Mouse (Mus musculus) left cerebral cortex, adult 9 months (tissue): Measurements from ENCODE around the gene Nmt1.
A peak's percentile ranks its signal among the peaks of the same experiment; 100 is the strongest.

Source experiments
- DNase-seq, 2 experiments: peaks; one replicate each; pipeline ENCODE4 v3.0.0; 2022; ENCODE audit warnings: low spot score in 2 of 2

Nmt1 gene

DNA sequence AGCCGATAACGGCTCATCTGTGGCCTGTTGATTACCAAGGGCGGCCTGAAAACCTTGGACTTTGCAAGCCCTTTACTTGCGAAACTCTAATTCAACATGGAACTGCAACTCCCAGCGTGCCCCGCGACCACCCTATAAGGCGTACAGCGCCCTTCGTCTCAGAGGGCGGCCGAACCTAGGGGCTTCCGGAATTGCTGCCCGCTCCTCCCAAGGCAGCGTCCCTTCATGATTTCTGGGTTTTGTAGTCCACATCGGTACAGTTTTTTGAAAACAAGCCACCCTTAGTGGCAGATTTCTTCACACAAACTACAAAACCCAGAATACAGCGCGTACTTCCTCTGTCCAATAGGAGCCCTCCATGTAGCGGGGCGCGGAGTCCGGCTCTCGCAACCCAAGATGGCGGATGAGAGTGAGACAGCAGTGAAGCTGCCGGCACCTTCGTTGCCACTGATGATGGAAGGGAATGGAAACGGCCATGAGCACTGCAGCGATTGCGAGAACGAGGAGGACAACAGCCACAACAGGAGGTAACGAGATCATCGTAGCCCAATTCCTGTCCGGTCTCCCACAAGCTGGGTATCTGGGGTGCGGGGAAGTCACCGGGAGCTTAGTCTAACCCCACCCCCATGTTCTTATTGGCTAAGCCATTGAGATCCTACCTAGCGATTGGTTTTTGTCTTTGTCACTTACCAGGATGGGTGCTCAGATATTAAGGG is at the start of gene Nmt1, which contains the start of gene Dcakd:
Nmt1 (plus strand) TSS at position 15 of the 716 bp plus-strand sequence.
Dcakd (minus strand) TSS at position 158 of the 716 bp plus-strand sequence.
- peak; percentile 97 for DNase-seq

DNA sequence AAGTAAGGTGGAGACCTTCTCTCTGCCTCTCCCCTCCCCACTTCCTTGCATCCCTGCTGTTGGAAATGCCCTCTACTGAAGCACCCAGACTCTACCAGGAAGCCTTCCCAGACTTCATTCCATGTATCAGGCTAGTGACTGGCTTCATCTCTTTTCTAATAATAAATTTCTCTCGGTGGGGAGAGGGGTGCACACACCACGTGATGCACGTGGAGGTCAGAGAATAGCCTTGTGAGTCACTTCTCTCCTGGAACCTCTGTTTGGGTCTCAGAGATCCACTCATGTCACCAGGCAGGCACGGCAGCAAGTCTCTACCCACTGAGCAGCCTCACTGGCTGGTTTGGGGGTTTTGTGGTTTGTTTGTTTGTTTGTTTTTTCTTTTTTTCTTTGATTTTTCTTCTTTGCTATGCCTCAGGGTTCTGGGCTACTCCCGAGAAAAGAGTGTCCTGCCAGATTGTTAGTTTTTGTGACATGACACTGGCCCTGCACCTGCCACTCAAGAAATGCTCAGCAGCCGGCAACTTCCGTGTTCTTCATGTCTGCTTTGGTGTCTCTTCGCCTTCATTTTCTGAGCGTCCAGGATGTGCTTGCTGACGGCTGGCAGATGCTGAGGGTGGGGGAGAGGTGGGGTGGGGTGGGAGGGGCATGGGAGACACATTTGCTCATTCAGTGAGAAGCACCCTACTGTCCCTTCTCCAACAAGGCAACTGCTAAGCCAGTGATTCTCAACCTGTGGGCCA is 46.7 kb upstream of the Nmt1 start:
- no peak for DNase-seq

DNA sequence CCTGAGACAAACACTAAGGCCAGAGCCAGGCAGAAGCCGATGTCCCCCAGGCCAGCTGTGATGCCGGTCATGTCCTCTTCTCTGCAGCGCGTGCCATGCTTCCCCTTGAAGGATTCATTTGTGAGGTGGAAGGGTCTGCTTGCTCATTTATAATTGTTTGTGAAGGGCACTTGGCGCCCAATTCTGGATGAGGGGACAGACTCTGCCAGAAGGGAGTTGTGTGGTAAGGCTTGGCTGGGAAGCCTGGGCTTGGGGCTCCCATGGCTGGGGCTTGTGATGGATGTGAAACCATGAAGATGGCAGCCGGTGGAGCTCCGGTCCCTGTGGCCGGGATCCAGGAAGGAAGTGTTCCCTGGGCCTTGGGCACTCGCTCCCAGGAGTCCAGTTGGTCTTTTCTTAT is 43.9 kb upstream of the Nmt1 start:
- DNase-seq, result no peak

DNA sequence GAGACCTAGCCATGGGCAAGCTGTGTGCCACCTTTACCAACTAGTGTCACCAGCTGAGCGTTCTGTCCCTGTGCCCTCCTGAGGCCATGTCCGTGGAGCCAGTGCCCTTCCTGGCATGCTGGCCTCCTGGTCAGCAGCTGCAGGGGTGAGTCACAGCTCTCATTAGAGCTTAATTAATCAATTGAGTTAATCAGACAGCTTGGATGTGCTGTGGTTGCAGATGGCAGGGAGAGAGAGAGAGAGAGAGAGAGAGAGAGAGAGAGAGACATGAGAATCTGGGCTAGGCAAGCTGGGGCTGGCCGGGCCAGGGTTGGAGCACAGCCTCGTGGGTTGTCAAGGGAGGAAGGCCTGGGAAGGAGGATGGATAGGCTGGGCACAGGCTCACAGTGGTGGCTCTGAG is 43.4 kb upstream of the Nmt1 start:
- DNase-seq, result no peak

DNA sequence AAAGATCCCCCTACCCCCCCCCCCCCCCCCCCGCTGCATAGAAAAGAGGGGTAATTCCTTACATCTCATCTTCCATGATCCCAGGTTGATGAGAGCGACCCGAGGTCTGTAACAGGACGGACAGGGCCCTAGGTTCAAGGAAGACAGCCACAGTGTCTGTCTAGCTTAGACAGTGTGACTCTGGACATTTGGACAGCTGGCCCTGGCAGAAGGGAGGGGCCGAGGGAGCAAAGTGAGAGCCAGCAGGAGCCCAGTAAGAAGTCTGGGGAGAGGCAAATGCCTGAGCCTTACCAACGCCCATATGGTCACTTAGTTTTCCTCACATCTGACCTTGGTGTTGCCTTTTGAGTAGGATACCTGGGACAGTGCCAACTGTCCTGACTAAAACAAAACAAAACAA is 42.8 kb upstream of the Nmt1 start:
- DNase-seq, result no peak

DNA sequence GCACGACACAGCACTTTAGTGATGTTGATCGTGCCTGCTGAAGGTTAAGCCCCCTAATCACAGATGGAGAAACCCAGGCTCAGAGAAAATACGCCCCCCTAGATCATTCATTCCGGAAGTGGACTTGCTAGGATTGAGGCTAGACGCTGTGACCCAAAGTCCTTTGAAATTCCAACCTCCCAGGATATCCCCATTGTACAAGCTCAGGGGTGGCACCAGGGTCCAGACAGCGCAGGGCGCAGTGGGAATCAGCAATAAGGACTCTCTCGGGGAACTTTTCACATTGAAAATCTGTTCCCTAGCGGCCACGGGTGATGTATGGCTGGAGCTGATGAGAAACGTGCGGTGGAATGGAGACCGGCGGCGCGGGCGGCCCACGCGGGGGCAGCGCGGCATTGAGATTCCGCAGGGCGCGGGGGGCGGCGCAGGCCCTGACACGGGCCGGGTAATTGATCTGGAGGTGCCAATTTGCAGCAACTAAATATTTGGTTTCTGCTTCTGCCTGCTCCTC is 38.3 kb upstream of the Nmt1 start:
- DNase-seq, result no peak

DNA sequence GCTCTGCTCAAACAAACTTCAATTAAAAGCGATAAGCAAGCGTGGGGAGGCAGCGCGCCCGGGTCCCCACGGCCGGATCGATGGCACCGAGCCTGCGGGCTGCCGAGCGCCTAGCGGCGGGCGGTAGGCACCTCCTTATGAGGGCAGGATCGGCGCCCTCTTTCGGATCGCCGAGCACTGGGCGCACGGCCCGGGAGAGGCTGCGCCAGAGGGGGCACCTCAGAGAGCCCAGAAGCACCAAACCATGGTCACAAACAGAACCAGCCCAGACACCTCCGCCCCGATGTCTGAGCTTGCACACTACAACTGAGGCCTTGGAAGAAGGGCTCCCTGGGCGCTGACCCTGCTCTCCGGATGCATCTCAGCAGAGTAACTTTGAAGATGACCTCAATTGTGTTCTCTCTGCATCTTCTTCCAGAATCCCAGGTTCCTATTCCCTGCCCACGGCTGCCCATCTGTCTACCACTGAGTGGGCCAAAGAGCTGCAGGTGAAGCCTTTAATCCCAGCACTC is 37.8 kb upstream of the Nmt1 start:
- DNase-seq, result no peak

DNA sequence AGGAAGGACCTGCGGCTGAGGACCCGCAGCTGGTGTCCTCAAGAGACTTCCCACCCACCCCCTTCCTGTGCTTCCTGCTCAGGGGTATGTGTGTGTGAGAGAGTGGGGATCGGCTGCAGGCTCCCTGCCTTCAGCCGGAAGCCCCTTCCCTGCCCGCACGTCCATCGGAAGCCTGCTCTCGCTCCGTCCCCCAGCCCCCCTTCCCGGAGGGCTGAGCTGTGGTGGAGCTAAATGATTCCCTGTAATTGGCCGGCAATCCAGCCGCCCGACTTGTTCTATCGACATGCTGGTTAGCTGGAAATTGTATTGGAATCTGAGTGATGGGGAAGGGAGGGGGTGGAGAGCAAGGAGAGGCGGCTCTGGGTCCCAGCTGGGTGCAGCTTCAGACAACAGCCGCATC is 36.3 kb upstream of the Nmt1 start:
- DNase-seq, result no peak

DNA sequence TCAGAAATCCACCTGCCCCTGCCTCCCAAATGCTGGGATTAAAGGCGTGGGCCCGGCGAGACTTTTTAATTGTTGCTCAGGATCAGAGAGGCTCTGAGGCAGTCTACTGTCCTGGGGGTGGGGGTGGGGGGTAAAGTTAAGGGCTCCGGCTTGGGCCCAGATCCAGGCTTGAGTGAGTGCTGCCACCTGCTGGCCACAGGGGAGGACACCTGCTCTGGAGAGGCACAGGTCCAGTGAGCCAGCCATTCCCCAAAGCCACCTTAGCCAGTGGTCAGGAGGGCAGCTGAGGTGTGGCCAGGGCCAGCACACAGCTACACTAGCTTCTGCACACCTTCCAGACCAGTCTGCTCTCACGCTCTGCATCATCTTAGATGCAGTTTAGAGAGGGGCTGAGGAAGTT is 35.0 kb upstream of the Nmt1 start:
- peak in 1 of 2 experiments; percentile 65 for DNase-seq

DNA sequence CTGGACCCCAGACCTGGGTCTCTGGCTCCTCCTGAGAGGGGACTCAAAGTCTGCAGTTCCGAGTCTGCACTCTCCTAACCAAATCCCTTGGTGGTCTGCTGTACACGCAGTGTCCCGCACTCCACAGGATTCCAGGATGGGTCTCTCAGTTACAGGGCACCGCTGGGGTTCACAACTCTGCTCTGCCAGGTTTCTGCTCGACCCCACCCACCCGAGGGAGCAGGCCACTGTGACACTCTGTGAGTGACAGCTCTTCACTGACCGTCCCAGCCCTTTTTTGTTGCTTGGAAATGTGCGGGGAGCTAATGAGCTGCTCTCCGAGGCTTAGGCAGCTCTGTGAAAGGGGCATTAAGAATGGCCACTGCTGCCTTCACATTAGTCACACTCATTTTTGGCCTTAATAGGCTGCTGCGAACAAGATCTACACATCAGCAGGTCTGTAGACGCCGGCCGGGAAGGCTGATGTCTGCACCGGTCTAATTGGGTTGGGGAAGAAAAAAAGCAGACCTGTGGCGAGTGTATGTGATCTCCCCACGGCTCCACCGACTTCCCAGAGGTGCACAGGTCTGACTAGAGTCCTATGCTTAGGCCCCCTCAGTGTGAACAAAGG is 34.5 kb upstream of the Nmt1 start:
- DNase-seq, result no peak

DNA sequence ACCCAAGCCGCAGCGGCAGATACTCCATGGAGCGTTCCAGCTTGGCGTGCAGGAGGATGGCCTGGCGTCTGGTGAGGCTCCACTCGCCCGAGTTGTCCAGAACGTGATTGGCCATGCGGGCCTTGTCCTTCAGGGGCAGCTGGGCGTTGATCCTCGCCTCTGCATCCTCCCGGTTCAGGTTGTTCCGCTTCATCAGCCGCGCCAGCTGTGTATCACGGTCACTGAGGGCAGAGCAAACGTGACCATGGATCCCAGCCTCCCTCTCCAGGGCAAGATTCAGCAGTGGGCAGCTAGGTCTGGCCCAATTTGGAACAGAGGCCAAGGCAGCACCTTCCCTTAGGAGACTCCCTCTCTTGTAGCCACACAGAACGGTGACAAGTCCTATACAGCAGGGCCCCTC is 33.0 kb upstream of the Nmt1 start:
- DNase-seq, result no peak

DNA sequence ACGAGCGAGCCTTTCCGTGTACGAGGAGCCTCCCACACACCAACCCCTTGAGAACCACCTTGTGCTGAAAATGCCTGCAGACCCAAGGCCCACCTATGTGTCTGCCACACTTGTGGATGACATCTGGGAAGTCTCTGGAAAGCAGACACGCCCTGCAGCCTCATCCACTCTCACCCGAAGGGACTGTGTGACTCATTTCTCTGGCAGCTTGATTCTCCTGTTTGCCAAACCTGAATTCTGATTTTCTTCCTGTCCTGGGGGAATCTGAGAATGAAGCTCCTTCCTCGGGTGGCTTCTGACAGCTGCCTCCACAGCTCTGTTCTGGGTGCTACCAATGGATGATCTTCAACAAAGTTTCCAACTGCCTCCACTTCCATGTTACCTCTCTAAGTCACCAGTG is 31.6 kb upstream of the Nmt1 start:
- no peak for DNase-seq

DNA sequence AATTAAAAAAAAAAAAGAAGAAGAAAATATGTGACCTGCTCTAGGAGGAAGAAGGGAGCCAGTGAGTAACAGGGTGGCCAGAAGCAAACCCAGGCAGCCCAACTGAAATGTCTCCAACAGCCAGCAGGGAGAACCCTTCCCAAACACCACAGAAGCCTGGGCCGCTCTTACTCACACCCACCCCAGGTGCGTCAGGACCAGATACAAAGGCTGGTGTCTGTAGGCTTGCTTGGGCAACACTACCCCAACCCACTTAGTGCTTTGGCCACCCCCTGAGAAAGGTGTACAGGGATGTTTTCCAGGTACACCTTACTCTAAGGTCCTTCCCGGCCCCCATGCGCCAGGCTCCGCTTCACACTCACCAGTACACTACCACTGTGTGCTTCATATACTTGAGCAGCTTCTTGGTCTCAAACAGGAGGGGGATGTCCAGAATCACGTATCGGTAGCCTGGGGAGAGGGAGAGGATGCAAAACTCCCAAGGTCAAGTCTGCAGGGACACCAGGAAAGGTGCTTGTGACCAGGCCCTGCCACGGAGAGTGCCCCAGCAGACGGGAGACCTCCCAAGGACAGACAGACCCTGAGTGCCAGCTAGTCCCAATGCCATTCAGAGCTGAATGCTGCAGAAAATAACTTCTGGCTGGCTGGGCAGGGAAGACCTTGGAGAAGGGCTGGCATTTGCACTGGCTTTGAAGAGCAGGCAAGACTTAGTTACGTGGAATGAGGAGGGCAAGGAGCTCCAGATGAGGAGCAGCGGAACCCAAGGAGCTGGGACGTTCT is 30.8 kb upstream of the Nmt1 start:
- no peak for DNase-seq

DNA sequence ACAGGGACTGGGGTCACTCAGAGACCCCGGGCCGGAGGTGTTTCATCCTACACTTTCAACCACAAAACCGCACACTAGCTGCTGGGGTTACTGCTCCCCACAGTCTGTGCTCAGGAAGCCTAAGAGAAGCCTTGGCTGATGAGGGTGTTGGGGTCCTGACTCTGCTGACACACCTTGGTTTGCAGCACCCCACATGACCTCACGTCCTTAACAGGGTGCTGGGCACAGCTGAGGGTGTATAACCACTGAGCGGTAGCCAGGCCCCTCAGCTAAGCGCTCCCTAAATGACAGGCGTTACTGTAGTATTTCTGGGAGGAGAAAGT is 29.8 kb upstream of the Nmt1 start:
- DNase-seq, result no peak

DNA sequence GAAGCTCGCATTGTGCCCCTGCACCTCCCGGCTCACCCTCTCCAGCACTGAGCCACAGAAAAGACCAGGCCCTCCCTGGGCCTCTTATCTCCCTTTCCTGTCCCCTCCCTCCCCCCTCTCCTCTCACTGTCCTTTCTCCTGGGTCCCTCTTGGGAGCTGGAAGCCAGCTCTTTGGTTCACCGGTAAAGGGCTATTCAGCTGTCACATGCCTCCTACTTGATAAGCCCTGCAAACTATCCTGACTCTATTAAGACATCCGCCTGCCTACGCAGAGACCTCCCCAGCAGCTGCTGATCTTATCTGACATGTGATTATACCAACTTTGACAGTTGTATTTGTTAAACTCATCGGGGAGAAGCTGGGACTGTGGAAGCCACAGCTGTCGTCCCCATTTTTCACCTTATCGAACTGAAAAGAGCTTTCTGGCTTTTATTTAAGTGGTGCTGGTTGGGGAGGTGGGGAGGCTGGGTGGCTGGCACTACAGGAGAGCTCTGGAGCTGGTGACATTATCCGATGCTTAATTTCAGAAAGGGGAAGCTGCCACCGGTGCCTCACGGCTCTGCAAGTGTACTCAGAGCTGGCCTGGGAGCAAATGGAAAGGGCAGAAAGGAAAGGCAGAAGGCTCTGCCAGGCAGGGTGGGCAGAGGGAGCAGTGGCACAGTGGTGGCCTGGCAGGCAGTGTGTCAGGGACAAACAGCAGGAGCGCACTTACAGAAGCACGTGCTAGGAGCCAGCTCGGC is 29.2 kb upstream of the Nmt1 start:
- no peak for DNase-seq

DNA sequence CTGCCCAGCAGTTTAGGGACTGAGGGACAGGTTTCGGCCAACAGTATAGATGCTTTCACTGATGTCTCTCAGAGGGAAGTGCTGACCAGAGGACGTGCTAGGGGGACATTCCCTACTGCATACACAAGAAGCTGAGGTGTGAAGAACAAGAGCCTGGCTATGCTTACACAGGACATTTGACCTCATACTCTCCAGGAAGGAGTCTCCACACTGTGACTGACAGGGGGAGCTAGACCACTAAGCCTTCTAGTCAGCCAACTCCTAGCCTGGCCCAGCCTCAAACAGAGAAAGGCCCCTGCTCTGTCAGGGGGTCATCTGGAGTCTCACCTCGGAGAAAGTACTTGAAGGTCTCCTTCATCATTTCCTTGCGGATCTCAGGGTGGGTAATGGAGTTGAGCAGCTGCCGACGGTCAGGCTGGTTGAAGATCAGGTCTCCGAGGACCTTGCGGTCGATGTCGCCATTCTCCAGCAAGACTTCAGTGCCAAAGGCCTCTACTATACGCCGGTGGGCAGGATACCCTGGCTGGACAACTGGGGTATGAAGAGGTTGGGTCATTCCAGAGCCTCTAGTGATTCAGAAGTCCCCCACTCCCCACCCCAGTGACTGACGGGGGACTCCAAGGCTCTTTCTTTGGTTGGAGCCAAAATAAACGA is 28.5 kb upstream of the Nmt1 start:
- no peak for DNase-seq

DNA sequence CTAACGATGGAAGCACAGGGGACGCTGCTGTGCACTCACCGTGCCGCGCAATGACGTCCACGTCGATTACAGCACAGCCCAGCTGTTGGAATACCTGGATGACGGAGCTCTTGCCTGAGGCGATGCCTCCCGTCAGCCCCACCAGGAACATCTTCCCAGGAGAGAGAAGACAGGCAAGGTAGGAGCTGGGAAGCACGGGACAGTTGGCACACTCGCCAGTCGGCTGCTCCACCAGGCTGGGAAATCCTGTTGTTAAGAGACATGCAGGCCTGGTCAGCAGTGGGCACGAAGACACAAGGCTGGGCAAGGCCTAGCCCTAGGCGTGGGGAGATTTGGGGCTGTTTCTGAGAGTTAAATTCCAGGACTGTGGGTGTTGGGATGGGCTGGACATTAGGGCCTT is 27.9 kb upstream of the Nmt1 start:
- no peak for DNase-seq

DNA sequence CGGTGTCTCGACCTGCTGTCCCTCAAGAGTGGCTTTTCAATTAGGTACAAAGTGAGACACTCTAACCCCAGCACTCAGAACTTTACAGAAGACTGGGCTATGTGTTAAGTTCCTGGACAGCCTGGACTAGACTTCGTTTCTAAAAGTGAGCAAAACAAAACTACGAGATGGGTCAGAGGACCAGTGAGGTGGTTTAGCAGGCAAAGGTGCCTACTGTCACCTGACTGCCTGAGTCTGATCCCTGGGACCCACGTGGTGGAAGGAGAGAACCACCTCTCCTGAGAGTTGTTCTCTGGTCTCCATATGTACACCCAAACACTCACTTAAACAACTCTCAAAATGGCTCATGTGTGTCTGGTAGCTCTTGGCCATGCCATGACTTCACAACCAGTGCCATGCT is 26.9 kb upstream of the Nmt1 start:
- no peak for DNase-seq

DNA sequence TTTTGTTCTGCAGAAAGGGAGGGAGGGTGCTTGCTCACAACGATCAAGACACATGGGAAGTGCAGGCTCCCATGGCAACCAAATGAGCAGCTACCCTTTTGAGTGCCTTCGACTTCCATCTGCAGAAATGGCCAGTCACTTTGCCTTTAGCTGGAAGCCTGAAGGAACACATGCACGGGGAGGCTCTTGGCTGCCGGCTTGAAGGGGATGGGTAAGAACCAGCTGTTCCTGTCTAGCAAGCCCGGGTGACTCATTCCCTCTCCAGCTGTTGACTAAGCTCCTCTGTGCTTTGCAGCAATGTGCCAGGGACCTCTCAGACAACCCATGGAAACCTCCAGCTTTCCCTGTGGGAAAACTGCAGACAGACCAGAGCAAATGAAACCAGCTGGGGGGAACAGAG is 24.8 kb upstream of the Nmt1 start:
- peak; percentile 82 to 85 for DNase-seq

DNA sequence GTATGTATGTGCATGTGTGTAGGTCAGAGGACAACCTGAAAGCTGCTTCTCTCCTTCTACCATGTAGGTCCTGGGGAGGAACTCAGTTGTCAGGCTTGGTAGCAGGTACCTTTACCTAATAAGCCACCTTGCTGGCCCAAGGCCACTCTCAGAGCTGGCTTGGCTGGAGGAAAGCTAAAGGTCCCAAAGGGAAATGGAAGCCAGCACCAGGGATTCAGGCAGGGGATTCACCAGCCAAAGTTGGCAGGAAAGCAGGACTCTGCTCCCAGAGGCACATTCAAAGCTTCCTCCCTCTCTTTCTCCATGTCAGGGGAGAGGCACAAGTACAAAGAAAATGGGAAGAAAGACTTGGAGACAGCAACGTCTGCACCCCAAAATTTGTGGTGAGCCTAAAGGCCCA is 23.1 kb upstream of the Nmt1 start:
- no peak for DNase-seq
